Mouse (Mus musculus): Measurements from ENCODE around the gene Trmt1. TPM values are rescaled to one million over a fixed set of nuclear protein-coding genes. Genes with fewer than 3 reads are reported as not detected.
A peak's percentile ranks its signal among the peaks of the same experiment; 100 is the strongest.

Trmt1 gene
- polyA plus RNA-seq, 1 experiment = 145 TPM

DNA sequence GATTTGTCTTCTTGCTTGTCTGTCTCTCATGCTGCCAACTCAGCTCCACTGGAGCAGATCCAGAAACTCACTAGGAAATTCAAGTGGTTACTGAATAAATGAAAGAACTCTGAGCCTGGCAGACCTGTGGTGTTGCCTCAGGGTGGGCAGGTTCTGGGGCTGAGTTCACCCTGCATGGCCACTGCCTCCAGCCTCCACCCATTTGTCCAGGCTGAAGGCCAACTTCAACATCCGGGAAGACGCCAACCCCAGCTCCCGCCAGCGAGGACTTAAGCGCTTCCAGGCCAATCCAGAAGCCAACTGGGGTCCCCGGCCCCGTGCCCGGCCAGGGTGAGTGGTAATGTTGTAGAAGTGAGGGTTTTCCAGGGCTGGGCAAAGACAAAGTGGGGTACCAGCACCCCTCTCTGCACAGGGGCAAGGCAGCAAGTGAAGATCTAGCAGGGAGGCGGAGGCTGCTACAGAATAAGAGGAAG lies 12.9 kb downstream of the Trmt1 start:
- H3K4me3 ChIP-seq (ENCODE audit: insufficient read depth, low read length) = no peak overlapping the region
- TF ChIP-seq CTCF (IDR thresholded peaks at IDR 0.05; ENCODE audit: extremely low read depth, insufficient read depth, low read length) (no peak), POLR2A (IDR thresholded peaks at IDR 0.05; ENCODE audit: extremely low read depth, insufficient read depth, low read length) (no peak)

DNA sequence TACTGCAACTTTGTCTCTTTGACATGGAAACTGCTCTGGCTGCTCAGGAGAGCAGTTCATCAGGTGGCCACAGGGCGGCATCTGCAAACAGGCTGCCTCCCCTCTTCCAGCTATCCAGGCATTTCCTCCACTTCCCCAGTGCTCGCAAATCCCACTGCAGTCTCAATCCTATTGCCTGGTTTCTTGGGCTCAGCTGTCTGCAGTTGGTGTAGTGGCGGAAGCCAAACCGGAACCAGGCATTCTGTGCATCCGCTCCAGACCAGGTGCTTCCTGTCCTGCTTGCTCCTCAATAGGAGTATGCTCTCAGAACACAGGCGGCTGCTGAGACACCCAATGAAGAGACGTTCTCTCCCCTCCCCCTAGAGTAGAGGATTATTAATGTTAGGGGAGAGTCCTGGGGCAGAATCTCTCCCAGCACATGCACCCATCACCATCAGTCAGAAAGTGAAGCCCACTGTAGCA lies 13.8 kb downstream of the Trmt1 start:
- Histone ChIP-seq H3K4me1 (ENCODE audit: control insufficient read depth, insufficient read depth, low read length) (no peaks in the 10 kb centered on the region), H3K4me3 (ENCODE audit: insufficient read depth, low read length) (no peak overlapping the region), H3K27ac (ENCODE audit: insufficient read depth, low read length) (no peak overlapping the region)
- TF ChIP-seq CTCF (IDR thresholded peaks at IDR 0.05; ENCODE audit: extremely low read depth, insufficient read depth, low read length) (peak; percentile 66), POLR2A (IDR thresholded peaks at IDR 0.05; ENCODE audit: extremely low read depth, insufficient read depth, low read length) (no peak)

More for the DNA sequence above, 12.9 kb downstream of the Trmt1 start:
- H3K27ac ChIP-seq (ENCODE audit: insufficient read depth, low read length) = 0 out of 2 replicates have a peak overlapping the region, but pooled peaks have one; percentile 2
- no peaks in the 10 kb centered on the region for H3K4me1 ChIP-seq (ENCODE audit: control insufficient read depth, insufficient read depth, low read length)

DNA sequence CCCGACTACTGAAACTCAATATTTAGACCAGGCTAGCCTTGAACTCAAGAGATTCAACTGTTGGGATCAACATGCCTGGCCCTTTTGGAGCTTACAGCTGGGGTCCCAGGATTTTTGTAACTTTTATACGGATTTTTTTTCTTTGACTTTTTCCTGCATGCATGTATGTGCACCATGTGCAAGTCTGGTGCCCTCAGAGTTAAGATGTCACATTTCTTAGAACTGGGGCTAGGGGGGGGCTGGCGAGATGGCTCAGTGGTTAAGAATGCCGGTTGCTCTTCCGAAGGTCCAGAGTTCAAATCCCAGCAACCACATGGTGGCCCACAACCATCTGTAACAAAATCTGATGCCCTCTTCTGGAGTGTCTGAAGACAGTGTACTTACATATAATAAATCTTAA lies 14.4 kb downstream of the Trmt1 start:
- no peak for TF ChIP-seq CTCF (IDR thresholded peaks at IDR 0.05; ENCODE audit: extremely low read depth, insufficient read depth, low read length)
- TF ChIP-seq POLR2A (IDR thresholded peaks at IDR 0.05; ENCODE audit: extremely low read depth, insufficient read depth, low read length) = no peak
- Histone ChIP-seq H3K4me1 (ENCODE audit: control insufficient read depth, insufficient read depth, low read length) (no peaks in the 10 kb centered on the region), H3K27ac (ENCODE audit: insufficient read depth, low read length) (no peak overlapping the region), H3K4me3 (ENCODE audit: insufficient read depth, low read length) (no peak overlapping the region)

DNA sequence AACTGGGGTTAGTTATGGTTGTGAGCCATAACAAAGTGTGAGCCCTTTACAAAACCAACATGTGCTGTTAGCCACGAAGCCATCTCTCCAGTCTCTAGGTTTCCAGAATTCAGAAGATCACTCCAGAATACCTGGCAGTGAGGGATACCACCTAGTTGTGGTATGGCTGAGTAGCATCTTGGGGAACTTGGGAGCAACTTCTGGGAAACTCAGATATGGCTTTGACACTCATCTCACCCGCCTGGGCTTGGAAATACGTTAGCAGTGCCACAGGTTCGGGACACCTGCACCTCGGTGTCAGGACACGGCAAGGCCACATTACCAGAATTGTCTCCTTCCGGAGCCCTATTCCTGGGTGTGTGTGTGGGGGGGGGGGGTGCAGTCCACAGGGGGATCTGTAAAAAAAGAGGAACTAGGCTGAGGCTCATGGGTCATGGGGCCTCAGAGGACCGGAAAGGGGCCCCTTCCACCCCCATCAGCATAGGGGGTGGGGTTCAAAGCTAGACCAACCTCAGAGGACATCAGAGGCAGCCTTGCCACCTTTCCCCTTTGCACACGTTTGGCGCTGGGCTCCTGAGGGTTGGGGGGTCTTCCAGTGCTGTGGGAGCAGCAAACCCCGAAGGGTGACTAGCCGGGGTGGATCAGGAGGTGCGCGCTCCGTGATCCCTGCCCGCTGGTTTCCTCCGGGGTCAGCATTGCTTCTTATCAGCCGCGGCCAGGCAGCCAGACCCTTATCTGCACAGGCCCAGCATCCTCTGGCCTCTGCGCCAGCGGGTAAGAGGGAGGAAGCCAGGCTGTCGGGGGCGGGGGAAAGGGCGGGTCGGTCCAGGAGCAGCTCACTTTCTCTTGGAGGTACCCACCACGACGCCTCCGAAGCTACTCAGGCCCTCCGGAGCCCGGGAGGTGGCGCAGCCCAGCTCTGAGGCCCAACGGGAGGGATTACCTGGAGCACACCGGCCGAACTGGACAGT lies 15.1 kb downstream of the Trmt1 start, which contains the start of gene Lyl1:
TSS of gene Lyl1 (plus strand) at position 517 of the 971 bp plus-strand sequence.
- H3K4me1 ChIP-seq (ENCODE audit: control insufficient read depth, insufficient read depth, low read length) = no peaks in the 10 kb centered on the region
- peak within 1 kb of the TSS; percentile 64 for H3K27ac ChIP-seq (ENCODE audit: insufficient read depth, low read length)
- peak within 1 kb of the TSS; percentile 21 for H3K4me3 ChIP-seq (ENCODE audit: insufficient read depth, low read length)
- no peak for TF ChIP-seq CTCF (IDR thresholded peaks at IDR 0.05; ENCODE audit: extremely low read depth, insufficient read depth, low read length)
- no peak for TF ChIP-seq POLR2A (IDR thresholded peaks at IDR 0.05; ENCODE audit: extremely low read depth, insufficient read depth, low read length)

DNA sequence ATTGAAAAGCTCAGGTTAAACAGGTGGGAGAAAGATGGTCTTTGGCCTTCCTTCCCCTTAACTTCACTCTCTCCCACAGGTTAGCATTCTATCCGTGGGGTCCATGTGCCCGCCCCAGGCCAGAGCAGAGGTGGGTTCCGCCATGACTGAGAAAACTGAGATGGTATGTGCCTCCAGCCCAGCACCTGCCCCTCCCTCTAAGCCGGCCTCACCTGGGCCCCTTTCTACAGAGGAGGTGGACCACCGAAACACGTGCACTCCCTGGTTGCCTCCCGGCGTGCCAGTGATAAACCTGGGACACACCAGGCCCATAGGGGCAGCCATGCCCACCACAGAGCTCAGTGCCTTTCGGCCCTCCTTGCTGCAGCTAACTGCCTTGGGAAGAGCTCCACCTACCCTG lies 16.5 kb downstream of the Trmt1 start:
- Histone ChIP-seq H3K27ac (ENCODE audit: insufficient read depth, low read length) (no peak overlapping the region), H3K4me3 (ENCODE audit: insufficient read depth, low read length) (no peak overlapping the region), H3K4me1 (ENCODE audit: control insufficient read depth, insufficient read depth, low read length) (0 out of 2 replicates have a peak, but pooled peaks cover 2% of the 10 kb centered on the region)
- TF ChIP-seq POLR2A (IDR thresholded peaks at IDR 0.05; ENCODE audit: extremely low read depth, insufficient read depth, low read length) (no peak), CTCF (IDR thresholded peaks at IDR 0.05; ENCODE audit: extremely low read depth, insufficient read depth, low read length) (no peak)

DNA sequence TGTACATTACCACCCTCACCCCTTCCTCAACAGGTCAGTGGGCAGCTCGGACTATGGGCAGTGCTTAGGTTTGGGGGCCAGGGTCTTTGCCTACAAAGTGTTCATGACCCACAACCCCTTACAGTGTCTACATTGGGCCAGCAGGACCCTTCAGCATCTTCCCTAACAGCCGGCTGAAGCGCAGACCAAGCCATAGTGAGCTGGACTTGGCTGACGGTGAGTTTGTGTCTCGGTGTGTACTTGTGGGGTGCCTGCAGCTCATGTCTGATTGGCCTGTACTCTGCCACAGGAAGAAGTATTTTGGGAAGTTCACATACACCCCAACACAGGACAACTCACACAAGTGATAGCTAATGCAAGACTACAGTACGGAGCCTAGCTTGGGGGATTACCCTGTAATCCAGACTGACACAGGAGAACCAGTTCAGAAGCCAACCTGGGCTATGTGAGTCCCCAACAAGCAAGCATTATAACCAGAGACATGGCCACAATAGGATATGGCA lies 16.9 kb downstream of the Trmt1 start:
- no peak overlapping the region for H3K4me3 ChIP-seq (ENCODE audit: insufficient read depth, low read length)
- 0 out of 2 replicates have a peak, but pooled peaks cover 2% of the 10 kb centered on the region for H3K4me1 ChIP-seq (ENCODE audit: control insufficient read depth, insufficient read depth, low read length)
- TF ChIP-seq POLR2A (IDR thresholded peaks at IDR 0.05; ENCODE audit: extremely low read depth, insufficient read depth, low read length) = no peak
- no peak for TF ChIP-seq CTCF (IDR thresholded peaks at IDR 0.05; ENCODE audit: extremely low read depth, insufficient read depth, low read length)
- H3K27ac ChIP-seq (ENCODE audit: insufficient read depth, low read length) = no peak overlapping the region

DNA sequence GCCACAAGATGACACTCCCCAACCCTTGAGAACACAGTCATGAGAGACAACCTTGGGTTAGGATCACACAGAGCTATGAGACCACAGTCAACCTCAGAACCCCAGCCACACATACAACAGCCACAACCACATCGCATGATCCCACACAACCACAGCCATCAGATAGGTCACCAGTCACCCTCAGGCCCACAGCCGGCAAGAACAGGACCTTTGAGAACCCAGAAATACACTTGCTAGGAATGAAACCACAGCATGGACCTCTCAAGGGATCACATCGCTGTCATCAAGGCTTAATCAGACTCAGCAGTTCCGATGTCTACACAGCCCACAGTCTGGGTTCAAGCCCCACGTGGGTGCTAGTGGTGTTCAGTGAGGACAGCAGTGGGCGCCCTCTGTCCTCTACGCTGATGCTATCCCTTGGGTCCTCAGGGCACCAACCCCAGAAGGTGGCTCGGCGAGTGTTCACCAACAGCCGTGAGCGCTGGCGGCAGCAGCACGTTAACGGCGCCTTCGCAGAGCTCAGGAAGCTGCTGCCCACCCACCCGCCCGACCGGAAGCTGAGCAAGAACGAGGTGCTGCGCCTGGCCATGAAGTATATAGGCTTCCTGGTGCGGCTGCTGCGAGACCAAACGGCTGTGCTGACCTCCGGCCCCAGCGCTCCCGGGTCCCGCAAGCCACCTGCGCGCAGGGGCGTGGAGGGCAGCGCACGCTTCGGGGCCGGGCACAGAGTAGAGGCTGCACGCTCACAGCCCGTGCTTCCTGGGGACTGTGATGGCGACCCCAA lies 17.6 kb downstream of the Trmt1 start:
- H3K27ac ChIP-seq (ENCODE audit: insufficient read depth, low read length) = peak overlapping the region; percentile 17; the same call in 1 of the 2 replicates
- H3K4me1 ChIP-seq (ENCODE audit: control insufficient read depth, insufficient read depth, low read length) = 0 out of 2 replicates have a peak, but pooled peaks cover 2% of the 10 kb centered on the region
- no peak overlapping the region for H3K4me3 ChIP-seq (ENCODE audit: insufficient read depth, low read length)

DNA sequence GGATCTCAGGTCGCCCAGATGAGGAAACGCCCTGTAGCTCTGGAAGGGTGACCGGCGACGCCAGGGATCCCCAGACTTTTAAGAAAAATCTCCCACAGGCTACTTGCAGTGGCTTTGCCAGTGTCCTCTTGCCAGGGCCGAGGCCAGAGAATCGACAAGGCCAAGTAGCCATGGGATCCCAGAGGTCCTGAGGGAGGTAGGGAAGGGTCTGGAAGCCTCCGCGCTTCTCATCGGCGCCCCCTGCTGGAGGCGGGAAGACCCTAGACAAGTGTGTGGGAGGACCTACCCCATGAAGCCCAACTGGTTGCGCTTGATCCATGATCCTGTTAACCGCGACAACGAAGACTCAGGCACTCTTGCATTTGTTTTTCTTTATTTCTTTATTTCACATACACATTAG lies 18.2 kb downstream of the Trmt1 start:
- Histone ChIP-seq H3K4me1 (ENCODE audit: control insufficient read depth, insufficient read depth, low read length) (peaks cover 3% of the 10 kb centered on the region; the same call in 1 of the 2 replicates), H3K4me3 (ENCODE audit: insufficient read depth, low read length) (no peak overlapping the region), H3K27ac (ENCODE audit: insufficient read depth, low read length) (peak overlapping the region; percentile 17; the same call in 1 of the 2 replicates)
- TF ChIP-seq CTCF (IDR thresholded peaks at IDR 0.05; ENCODE audit: extremely low read depth, insufficient read depth, low read length) = peak; percentile 50
- no peak for TF ChIP-seq POLR2A (IDR thresholded peaks at IDR 0.05; ENCODE audit: extremely low read depth, insufficient read depth, low read length)

More for the DNA sequence above, 17.6 kb downstream of the Trmt1 start:
- TF ChIP-seq CTCF (IDR thresholded peaks at IDR 0.05; ENCODE audit: extremely low read depth, insufficient read depth, low read length) = no peak
- no peak for TF ChIP-seq POLR2A (IDR thresholded peaks at IDR 0.05; ENCODE audit: extremely low read depth, insufficient read depth, low read length)
